Mouse (Mus musculus) hematopoietic multipotent progenitor cell, adult 10-12 weeks (in vitro differentiated cells): ENCODE measurements around the gene Nrip1. TPM values are rescaled to one million over a fixed set of nuclear protein-coding genes. Genes with fewer than 3 reads are reported as not detected.

ENCODE experiments used
- polyA plus RNA-seq: library from polyadenylated mRNA; stranded (reverse); fragments of >175 nt; gene quantifications from 2 replicates; pipeline ENCODE4 v1.2.3, GENCODE M21; 2012; ENCODE audit warnings: low replicate concordance

The Nrip1 gene
- 11.3 and 11.8 TPM in 2 replicates for polyA plus RNA-seq

DNA sequence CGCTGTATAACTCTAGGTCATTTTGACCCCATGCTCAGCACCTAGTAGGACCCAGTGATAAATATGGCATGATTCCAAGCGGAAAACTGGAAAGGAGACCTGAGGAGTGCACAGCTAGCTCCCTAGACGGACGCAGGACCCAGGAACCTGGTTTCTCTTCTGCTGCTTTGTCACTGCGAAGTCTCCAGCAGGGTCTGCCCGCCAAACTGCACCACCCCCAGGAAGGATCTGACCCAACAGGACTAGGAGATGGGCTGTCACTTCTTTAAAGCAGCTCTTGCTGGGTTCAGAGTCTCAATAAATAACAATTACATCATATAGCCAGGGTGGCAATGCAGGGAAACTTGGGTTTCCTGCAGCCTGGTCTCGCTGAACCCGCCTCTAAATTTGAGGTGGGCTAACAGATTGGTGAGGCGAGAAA, at the start of gene Nrip1:
TSS of gene Nrip1 (minus strand) at position 157 of the 421 bp plus-strand sequence.

